Mouse (Mus musculus): ENCODE measurements around the gene Sec13.

DNA sequence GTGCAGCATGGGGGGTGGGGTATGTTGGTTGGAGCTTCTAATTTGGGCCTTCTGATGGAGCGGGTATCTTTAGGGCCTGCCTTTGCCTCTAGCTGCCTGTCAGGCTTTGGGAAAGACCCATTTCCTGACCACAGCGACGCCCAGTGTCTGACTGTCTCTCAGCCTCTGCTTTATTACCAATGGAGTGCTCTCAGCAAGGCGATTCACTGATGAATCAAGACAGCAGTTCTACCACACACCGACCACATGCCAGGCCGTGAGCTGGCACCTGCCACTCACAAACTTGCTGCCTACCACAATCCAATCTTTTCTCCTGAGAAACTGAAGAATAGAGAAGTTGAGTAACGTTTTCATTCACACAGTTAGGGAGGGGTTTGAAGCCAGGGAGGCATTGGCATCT is 45.1 kb upstream of the Sec13 start:
- TF ChIP-seq EP300 (IDR thresholded peaks at IDR 0.05; ENCODE audit: low read depth) (no peak), CTCF (IDR thresholded peaks at IDR 0.05; ENCODE audit: low read depth) (no peak)
